Mouse (Mus musculus) intestine, postnatal 0 days (tissue): Measurements from ENCODE around the gene Hdgfl3. TPM values are rescaled to one million over a fixed set of nuclear protein-coding genes. Genes with fewer than 3 reads are reported as not detected.

ENCODE experiments used
- ATAC-seq: fragments of 200-750 bp; cut with Nextera tagmentation; 2 replicates; pipeline ENCODE4 v1.8.0; 2017; ENCODE audit warnings: mild to moderate bottlenecking, moderate TSS enrichment, moderate library complexity
- H3K27ac ChIP-seq: fragments of 300-500 bp; sonication (generic); 2 replicates; pipeline ENCODE4 v1.5.1; 2014; ENCODE audit warnings: mild to moderate bottlenecking, low read depth, low read length, moderate library complexity
- H3K27me3 ChIP-seq: fragments of 300-500 bp; sonication (generic); replicated peaks from 2 replicates; pipeline ENCODE4 v1.6.1; 2014; ENCODE audit warnings: low read length, mixed read lengths; ENCODE audit not compliant: control insufficient read depth, insufficient read depth
- H3K36me3 ChIP-seq: fragments of 300-500 bp; sonication (generic); 2 replicates; pipeline ENCODE4 v1.6.1; 2014; ENCODE audit warnings: mild to moderate bottlenecking, moderate library complexity; ENCODE audit not compliant: control insufficient read depth, insufficient read depth
- H3K4me1 ChIP-seq: fragments of 300-500 bp; sonication (generic); replicated peaks from 2 replicates; pipeline ENCODE4 v1.6.1; 2014; ENCODE audit warnings: antibody characterized with exemption, low read length, mixed read lengths; ENCODE audit not compliant: control insufficient read depth, insufficient read depth
- H3K4me2 ChIP-seq: fragments of 300-500 bp; sonication (generic); replicated peaks from 2 replicates; pipeline ENCODE4 v1.6.1; 2014; ENCODE audit warnings: low read depth, mild to moderate bottlenecking, moderate library complexity
- H3K4me3 ChIP-seq: fragments of 300-500 bp; sonication (generic); 2 replicates; pipeline ENCODE4 v1.5.1; 2014; ENCODE audit warnings: low read depth, low read length
- H3K9ac ChIP-seq: fragments of 300-500 bp; sonication (generic); 2 replicates; pipeline ENCODE4 v1.6.1; 2014; ENCODE audit warnings: mild to moderate bottlenecking, low read depth, low read length
- H3K9me3 ChIP-seq: fragments of 300-500 bp; sonication (generic); 2 replicates; pipeline ENCODE4 v1.6.1; 2016; ENCODE audit warnings: mixed run types; ENCODE audit not compliant: control insufficient read depth
- CTCF ChIP-seq: sonication (generic); IDR thresholded peaks from 2 replicates; pipeline ENCODE4 v1.5.1; 2016; ENCODE audit warnings: low read depth, mild to moderate bottlenecking, control low read depth, antibody characterized with exemption, moderate library complexity
- WGBS: fragments of 180-500 bp; shearing (Covaris S2); extraction: QIAGEN DNeasy Blood & Tissue Kit; methylation state at CpG from one replicate; pipeline ENCODE4 v1.1.7; 2014; 5-methylcytosine and 5-hydroxymethylcytosine counted together
- polyA plus RNA-seq: library from polyadenylated mRNA; unstranded; fragments of >200 nt; fragmentation: Nextera tagmentation; extraction: Ambion mirVana; gene quantifications from 2 replicates; pipeline ENCODE4 v1.2.1, GENCODE M21; 2015

The Hdgfl3 gene
- polyA plus RNA-seq, 1 experiment from 2014 or later: 7.1 TPM

DNA sequence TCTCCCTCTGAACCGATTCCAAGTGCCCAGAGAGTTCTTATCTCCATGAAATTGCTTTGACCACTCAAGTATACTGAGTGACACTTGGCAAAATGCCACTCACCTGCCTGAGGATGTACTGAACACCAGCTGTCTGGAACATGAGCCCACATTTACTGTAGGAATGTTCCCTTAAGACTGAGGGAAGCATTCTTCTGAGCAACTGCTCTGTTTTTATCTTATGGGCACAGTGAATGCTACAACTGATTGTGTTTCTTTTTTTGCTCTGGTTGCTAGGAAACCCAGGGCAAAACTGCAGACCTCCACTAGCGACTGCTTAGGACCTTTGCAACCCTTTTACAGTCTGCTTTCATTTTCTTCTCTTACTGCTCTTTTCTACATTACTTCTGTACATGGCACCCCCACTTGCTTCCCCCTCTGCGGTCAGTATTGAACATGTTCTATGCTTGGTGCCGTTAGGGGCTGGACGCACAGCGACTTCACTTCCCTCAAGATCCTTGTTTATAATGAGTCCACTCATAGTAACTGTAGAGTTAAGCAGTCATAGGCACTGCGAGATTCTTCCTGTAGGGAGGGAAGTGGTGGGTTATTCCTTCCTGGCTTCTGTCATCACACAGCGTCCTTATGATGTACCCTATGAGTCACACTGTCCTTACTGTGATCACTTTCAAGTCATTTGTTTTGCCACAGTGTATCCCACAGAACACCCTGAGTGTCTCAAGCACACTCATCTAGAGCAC lies 79.5 kb downstream of the Hdgfl3 start:
- H3K4me3 ChIP-seq: no peak overlapping the region
- no peak for TF ChIP-seq CTCF
- H3K27ac ChIP-seq: no peak overlapping the region
- H3K4me2 ChIP-seq: no peak overlapping the region; the same call in 1 of the 2 replicates
- WGBS: 41% methylated on average over 8 of the region's 8 CpGs
- no peaks in the 10 kb centered on the region for H3K36me3 ChIP-seq
- no peaks in the 10 kb centered on the region for H3K4me1 ChIP-seq
- H3K9me3 ChIP-seq: no peaks in the 10 kb centered on the region
- peak; percentile 19; the same call in 1 of the 2 replicates for ATAC-seq
- no peak overlapping the region for H3K9ac ChIP-seq
- peaks cover 17% of the 10 kb centered on the region for H3K27me3 ChIP-seq

DNA sequence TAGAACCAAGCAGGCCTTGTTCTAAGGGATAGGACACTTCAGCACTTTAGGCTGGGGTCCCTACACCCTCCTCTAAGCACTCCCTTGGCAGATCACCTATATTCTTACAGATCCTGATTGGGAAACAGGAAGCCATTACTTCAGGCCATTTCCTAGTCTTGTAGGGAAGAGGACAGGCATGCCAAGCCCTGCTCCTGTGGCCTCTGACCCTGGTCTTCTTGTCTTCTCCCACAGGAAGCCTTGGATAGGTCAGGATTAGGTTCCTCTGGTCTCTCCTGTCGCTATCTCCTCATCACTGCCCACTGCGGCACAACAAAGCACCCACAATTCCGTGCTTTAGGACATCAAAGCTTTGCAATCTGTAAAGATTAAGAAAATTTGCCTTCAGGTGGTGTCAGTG lies 82.6 kb downstream of the Hdgfl3 start:
- no peaks in the 10 kb centered on the region for H3K27me3 ChIP-seq
- 73% methylated on average over 3 of the region's 3 CpGs for WGBS
- ATAC-seq: no peak

DNA sequence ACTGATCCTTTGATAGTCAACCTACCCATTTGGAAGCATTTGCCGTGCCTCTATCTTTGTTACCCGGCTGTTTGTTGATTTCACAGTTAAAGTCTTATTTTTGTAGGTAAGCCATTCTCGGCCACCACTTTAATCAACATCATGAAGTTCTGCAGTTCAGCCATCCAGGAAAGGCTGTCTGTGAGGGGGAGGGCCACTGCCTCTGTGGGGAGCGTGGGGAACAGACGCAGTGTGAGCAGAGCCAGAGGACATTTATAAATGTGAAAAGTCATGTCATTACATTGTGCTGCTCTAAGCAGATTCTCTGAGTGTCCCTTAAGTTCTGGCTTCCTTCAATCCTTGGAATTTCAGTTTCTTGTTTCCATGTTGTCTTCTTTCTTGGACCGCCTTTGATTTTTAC lies 84.1 kb downstream of the Hdgfl3 start:
- Histone ChIP-seq H3K36me3 (no peaks in the 10 kb centered on the region), H3K4me1 (no peaks in the 10 kb centered on the region), H3K27me3 (no peaks in the 10 kb centered on the region), H3K4me2 (no peak overlapping the region), H3K4me3 (no peak overlapping the region), H3K9ac (no peak overlapping the region), H3K27ac (no peak overlapping the region), H3K9me3 (no peaks in the 10 kb centered on the region)
- 73% methylated on average over 6 of the region's 6 CpGs for WGBS
- no peak for ATAC-seq
- TF ChIP-seq CTCF: no peak

More for the DNA sequence above, 82.6 kb downstream of the Hdgfl3 start:
- no peaks in the 10 kb centered on the region for H3K4me1 ChIP-seq
- TF ChIP-seq CTCF: no peak
- no peak overlapping the region for H3K4me3 ChIP-seq
- no peak overlapping the region for H3K27ac ChIP-seq
- H3K9ac ChIP-seq: no peak overlapping the region
- no peak overlapping the region for H3K4me2 ChIP-seq
- H3K36me3 ChIP-seq: no peaks in the 10 kb centered on the region
- no peaks in the 10 kb centered on the region for H3K9me3 ChIP-seq

DNA sequence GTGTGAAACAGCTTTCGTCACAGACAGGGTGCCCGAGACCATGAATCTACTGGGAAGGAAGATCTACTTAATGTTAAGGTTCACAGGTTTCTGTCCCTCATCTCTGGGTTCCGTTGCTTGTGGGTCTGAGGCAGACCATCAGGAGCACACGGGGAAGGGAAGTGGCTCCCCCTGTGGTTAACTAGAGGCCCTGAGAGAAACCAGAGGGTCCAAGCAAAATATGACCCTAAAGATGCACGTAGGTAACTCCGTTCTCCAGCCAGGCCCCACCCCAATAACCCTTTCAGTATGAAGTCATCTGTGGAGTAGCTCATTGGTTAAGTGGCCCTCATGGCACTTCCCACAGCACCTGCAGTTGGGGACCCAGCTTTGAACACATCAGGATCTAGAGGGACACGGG lies 84.6 kb downstream of the Hdgfl3 start:
- no peak for ATAC-seq
- Histone ChIP-seq H3K27me3 (no peaks in the 10 kb centered on the region), H3K4me3 (no peak overlapping the region), H3K4me2 (no peak overlapping the region), H3K4me1 (no peaks in the 10 kb centered on the region), H3K27ac (no peak overlapping the region), H3K9me3 (no peaks in the 10 kb centered on the region), H3K9ac (no peak overlapping the region), H3K36me3 (no peaks in the 10 kb centered on the region)
- TF ChIP-seq CTCF: peak; percentile 13; the same call in 1 of the 2 replicates
- WGBS: 91% methylated on average over 7 of the region's 7 CpGs

DNA sequence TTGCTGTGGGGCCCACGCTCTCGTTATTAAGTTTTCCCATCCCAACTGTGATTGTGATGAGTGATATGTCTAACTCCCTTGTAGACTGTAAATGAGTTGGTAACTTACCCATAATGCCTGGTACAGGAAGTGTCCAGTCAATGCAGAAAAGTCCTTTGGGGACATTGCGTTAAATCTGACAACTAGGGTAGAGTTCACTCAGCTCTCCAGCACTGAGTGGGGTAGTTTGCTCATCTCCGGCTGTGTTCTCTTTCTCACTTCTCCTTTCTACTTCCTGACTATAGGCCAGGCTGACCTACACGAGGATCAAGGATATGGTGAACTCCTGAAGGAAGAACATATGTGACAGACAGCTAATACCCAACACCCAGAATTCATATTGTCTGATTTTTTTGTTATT lies 85.1 kb downstream of the Hdgfl3 start:
- Histone ChIP-seq H3K4me2 (no peak overlapping the region), H3K9ac (no peak overlapping the region), H3K27ac (no peak overlapping the region), H3K27me3 (no peaks in the 10 kb centered on the region), H3K9me3 (no peaks in the 10 kb centered on the region), H3K4me1 (no peaks in the 10 kb centered on the region), H3K36me3 (no peaks in the 10 kb centered on the region), H3K4me3 (no peak overlapping the region)
- no peak for ATAC-seq
- no peak for TF ChIP-seq CTCF
- WGBS: 86% methylated on average over 5 of the region's 5 CpGs

DNA sequence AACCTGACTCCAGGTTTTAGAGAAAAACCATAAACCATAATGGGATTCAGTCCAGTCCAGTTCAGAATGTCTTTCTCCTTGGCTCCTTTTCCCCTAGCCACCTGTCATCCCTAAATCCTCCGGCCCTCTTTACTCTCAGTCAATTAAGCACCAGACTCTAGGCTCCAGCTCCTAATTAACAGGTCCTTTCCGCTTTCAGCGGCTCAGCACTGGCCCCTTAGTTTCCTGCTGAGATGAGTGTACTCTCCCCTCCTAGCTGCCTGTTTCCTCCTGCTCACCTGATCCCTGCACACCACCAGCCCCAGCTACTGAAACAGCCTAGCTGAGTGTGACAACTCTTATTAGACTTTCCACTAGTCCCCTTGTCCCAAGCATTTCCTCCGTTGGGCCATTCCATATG lies 86.5 kb downstream of the Hdgfl3 start:
- H3K9me3 ChIP-seq: no peaks in the 10 kb centered on the region
- H3K4me3 ChIP-seq: no peak overlapping the region
- no peak overlapping the region for H3K27ac ChIP-seq
- H3K9ac ChIP-seq: no peak overlapping the region
- ATAC-seq: no peak
- TF ChIP-seq CTCF: no peak
- no peak overlapping the region for H3K4me2 ChIP-seq
- no peaks in the 10 kb centered on the region for H3K27me3 ChIP-seq
- H3K36me3 ChIP-seq: no peaks in the 10 kb centered on the region
- WGBS: 61% methylated on average over 4 of the region's 4 CpGs
- no peaks in the 10 kb centered on the region for H3K4me1 ChIP-seq

DNA sequence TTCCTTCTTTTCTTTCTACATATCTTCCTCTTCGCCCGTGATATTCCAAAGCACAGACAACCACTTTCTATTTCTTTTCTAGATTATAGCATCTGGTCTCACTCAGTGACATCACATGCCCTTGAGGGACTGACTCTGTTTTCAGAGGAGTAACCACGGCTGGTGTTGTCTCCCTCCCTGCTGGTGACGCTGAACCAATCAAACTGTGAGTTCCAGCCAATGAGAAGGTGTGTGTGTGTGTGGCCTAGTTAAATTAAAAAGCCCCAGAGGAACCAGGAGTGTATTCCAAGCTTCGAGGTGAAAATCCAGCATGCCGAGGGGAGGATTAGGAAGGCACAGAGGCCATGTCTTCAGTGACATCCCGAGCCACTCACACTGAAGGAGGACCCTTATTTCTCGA lies 87.3 kb downstream of the Hdgfl3 start:
- ATAC-seq: no peak
- H3K4me1 ChIP-seq: no peaks in the 10 kb centered on the region
- no peaks in the 10 kb centered on the region for H3K27me3 ChIP-seq
- TF ChIP-seq CTCF: no peak
- 41% methylated on average over 8 of the region's 8 CpGs for WGBS
- no peak overlapping the region for H3K27ac ChIP-seq
- no peak overlapping the region for H3K9ac ChIP-seq
- H3K4me3 ChIP-seq: no peak overlapping the region
- H3K36me3 ChIP-seq: no peaks in the 10 kb centered on the region
- H3K9me3 ChIP-seq: no peaks in the 10 kb centered on the region
- H3K4me2 ChIP-seq: no peak overlapping the region
